Mouse (Mus musculus): ENCODE results near the gene Pianp.
A peak's percentile ranks its signal among the peaks of the same experiment; 100 is the strongest.
"Not testable (repeated sequence)": the region's sequence is repeated elsewhere in the genome, so short reads cannot be mapped to it uniquely, and the experiment has no call there.

Pianp gene

GRCm38 (mm10) chr6:125008586-125009128 lies 12.2 kb downstream of the Pianp start:
- DNase-seq (ENCODE audit: low read depth, low spot score), result peak; percentile 99

DNA sequence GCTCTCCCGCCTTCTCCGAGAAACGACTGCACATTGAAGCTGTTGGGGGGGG lies 12.5 kb downstream of the Pianp start, which contains the start of gene Zfp384:
TSS of gene Zfp384 (plus strand) at position 17 of the 52 bp plus-strand sequence.
- DNase-seq (ENCODE audit: low read depth, low spot score), result no peak

DNA sequence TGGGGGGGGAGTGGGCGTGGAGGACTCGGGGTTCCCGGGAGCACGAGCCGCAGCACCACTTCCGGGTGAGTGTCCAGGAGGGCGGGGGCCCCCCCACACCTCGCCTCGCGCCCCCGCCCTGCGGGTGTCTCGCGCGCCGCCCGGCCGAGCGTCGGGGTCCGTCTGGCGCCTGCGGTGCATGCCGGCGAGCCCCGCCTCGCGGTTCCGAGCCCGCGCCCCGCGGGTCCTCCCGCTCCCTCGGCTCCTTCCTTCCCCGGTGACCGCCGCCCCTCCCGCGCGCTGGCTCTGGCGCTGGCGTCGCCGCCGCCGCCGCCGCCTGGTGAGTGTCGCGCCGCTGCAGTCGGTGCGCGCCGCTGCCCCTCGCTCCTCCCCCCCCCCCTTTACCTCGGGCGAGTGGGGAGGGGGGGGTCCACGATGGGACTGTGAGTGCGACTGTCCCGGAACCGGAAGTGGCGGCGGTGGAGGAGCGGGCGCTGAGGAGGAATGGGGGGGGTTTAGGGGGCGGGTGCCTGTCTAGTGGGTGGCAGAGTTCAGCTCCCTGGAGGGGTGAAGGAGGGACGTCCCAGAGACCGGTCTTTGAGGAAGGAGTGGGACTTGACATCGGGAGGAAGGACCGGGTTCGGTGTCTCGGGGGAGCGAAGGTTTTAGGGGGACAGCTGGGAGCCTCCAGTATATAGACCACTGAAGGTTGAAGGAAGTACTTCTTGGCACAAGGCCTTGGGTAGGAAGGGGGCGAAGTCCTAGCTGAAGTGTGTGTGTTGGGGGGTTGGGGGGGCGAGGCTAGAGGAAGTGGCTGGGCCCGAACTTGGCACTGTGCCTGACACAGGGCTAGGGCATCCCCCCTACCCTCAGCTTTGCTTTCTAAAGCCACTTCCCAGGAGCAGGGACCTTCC lies 12.9 kb downstream of the Pianp start:
- DNase-seq (ENCODE audit: low read depth, low spot score), result peak; percentile 74

- DNase-seq (ENCODE audit: low read depth, low spot score), result no peak
These were observed 21.2 kb downstream of the Pianp start for GRCm38 (mm10) chr6:125017682-125018081.

- not testable (repeated sequence) for DNase-seq (ENCODE audit: low read depth, low spot score)
These were observed 34.0 kb downstream of the Pianp start for GRCm38 (mm10) chr6:125030532-125030931.

DNA sequence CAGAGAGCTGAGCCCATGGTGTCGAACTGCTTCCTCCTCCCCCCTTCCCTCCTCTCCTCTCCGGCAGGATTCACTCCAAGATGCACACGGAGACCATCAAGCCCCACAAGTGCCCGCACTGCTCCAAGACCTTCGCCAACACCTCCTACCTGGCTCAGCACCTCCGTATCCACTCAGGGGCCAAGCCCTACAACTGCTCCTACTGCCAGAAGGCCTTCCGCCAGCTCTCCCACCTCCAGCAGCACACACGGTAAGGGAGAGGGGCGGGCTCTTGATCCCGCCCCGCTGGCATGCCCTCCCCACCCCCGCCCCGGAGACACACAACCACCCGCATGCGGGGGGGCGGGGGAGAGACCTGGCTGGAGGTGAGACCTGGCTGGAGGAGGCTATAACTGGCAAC lies 35.1 kb downstream of the Pianp start:
- DNase-seq (ENCODE audit: low read depth, low spot score), result no peak

GRCm38 (mm10) chr6:125038666-125039065 lies 42.2 kb downstream of the Pianp start:
- no peak for DNase-seq (ENCODE audit: low read depth, low spot score)

DNA sequence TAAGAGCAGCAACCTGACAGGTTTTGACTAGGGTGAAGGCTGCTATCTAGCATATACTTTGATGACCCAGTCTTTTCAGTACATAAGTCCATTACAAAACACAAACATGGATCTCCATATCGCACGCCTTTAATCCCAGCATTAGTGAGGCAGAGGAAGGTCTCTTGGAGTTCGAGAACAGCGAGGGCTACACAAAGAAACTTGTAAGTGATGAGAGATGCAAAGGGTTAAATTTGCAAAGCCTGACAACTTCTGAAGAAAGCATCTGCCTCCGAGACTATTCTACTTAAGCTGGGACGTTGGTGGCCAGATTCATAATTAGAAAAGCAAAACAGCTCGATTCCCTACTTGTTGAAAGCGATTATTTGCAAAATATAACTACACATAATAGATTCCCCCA lies 42.6 kb downstream of the Pianp start:
- no peak for DNase-seq (ENCODE audit: low read depth, low spot score)

DNA sequence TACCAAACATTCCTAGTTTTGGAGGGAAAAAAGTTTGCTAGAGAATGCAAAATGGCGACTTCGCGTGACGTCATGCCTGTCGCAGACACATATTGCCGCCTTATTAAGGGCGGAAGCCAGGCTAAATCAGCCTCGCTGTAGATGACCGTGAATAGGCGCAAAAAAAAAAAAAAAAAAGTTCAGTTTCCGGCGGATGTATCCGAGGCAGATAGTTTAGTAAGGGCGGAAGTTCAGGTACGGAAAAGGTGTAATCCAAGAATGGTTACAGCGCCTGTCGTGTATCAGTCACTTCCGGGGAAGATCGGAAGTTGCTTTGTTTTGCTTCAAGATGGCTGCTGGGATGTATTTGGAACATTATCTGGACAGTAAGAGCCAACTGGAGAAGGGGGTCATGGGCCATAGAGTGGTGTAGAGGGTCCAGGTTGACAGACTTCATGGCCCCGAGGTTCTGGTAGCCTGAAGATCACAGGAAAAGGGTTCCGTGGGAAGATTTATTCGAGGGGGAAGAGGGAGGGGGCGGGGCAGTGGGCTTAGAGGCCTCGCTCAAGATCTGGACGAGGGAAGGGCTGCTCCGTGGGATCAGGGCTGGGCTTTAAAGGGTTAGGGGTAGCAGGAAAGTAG lies 43.1 kb downstream of the Pianp start, which contains the start of gene Ing4:
TSS of gene Ing4 (plus strand) at position 228 of the 621 bp plus-strand sequence.
- peak; percentile 98 for DNase-seq (ENCODE audit: low read depth, low spot score)

DNA sequence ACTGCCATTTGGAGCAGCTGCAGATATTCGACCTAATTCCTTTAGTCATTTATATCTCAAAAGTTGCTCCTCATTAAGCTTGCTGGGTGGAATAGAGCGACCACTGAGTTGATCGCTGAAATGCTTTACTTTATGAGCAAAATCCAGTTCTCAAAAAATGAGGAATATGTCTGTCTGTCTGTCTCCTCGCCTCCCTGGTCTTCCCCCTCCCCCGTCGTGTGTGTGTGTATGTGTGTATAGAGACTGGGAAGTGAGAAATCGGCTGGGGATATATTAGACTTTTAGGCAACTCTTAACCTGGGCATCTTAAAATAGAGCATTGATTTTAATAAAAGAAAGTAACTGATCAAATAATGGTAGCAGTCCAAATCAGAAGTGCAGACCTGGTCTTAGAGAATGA lies 43.7 kb downstream of the Pianp start:
- no peak for DNase-seq (ENCODE audit: low read depth, low spot score)

GRCm38 (mm10) chr6:125041047-125041446 lies 44.6 kb downstream of the Pianp start:
- no peak for DNase-seq (ENCODE audit: low read depth, low spot score)

DNA sequence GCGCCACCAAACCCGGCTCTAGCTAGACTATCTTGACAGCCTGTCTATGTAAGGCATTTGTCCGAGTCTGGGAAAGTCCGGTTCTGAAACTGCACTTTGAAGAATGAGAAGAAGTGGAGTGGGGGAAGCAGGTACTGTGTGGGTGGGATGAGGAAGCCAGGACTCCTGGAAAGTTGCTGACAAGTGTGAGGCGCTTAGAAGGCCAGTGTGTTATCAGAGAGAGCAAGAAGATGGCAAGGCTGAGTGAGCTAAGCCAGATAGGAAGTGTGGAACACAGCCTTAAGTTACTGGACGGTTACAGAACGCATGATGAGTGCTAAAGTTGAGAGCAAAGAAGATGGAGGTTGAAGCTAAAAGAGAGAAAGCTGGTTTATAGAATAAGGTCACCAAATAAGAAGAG lies 45.6 kb downstream of the Pianp start:
- DNase-seq (ENCODE audit: low read depth, low spot score), result no peak

GRCm38 (mm10) chr6:125046691-125047090 lies 50.2 kb downstream of the Pianp start:
- DNase-seq (ENCODE audit: low read depth, low spot score), result peak; percentile 36

- no peak for DNase-seq (ENCODE audit: low read depth, low spot score)
These were observed 53.2 kb downstream of the Pianp start, which contains the start of gene Acrbp for GRCm38 (mm10) chr6:125049678-125050077. Acrbp (plus strand) TSS chr6:125049689.

DNA sequence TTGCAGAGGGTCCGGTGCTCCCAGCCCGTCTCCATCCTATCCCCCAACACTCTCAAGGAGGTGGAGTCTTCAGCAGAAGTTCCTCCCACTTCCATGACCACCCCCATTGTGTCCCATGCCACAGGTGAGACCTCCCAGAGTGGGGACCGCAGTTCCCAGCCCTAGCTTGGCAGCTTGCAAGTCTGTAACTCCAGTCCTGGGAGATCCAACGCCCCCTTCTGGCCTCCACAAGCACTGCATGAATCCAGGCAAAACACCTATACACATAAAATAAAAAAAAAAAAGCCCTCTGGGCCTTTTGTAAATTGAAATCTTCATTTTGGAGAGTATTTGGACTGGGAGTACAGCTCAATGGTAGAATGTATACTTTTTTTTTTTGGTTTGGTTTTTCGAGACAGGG lies 54.7 kb downstream of the Pianp start:
- DNase-seq (ENCODE audit: low read depth, low spot score), result no peak
